Mouse (Mus musculus): Measurements from ENCODE around the gene Hdac9. TPM values are rescaled to one million over a fixed set of nuclear protein-coding genes. Genes with fewer than 3 reads are reported as not detected.
"Not testable (repeated sequence)": the region's sequence is repeated elsewhere in the genome, so short reads cannot be mapped to it uniquely, and the experiment has no call there.

Gene Hdac9
- total RNA-seq, 2 experiments from 2014 or later: 55.4 to 55.6 TPM

GRCm38 (mm10) chr12:34076981-34077380 lies 839.9 kb downstream of the Hdac9 start:
- no peak for DNase-seq (ENCODE audit: low spot score in 2 of 2)
- intact Hi-C loops (cut with DNase I): no loop called here

GRCm38 (mm10) chr12:34075805-34076509 lies 840.9 kb downstream of the Hdac9 start:
- DNase-seq (ENCODE audit: low spot score in 2 of 2): peak in 1 of 2 experiments; percentile 73
- intact Hi-C loops (cut with DNase I): no loop called here

- peak in 1 of 2 experiments; percentile 48 for DNase-seq (ENCODE audit: low spot score in 2 of 2)
- intact Hi-C loops (cut with DNase I): no loop called here
These were observed 864.4 kb downstream of the Hdac9 start for GRCm38 (mm10) chr12:34052508-34052907.

GRCm38 (mm10) chr12:34052036-34052435 lies 864.9 kb downstream of the Hdac9 start:
- intact Hi-C loops (cut with DNase I): no loop called here
- peak in 1 of 2 experiments; percentile 47 for DNase-seq (ENCODE audit: low spot score in 2 of 2)

GRCm38 (mm10) chr12:34051112-34051511 lies 865.8 kb downstream of the Hdac9 start:
- intact Hi-C loops (cut with DNase I): no loop called here
- no peak for DNase-seq (ENCODE audit: low spot score in 2 of 2)

GRCm38 (mm10) chr12:34040949-34041348 lies 875.9 kb downstream of the Hdac9 start:
- intact Hi-C loops (cut with DNase I): no loop called here
- DNase-seq (ENCODE audit: low spot score in 2 of 2): peak in 1 of 2 experiments; percentile 33

GRCm38 (mm10) chr12:34040061-34040460 lies 876.8 kb downstream of the Hdac9 start:
- intact Hi-C loops (cut with DNase I): no loop called here
- peak in 1 of 2 experiments; percentile 23 for DNase-seq (ENCODE audit: low spot score in 2 of 2)

GRCm38 (mm10) chr12:34009796-34010195 lies 907.1 kb downstream of the Hdac9 start:
- intact Hi-C loops (cut with DNase I); DNase-seq (ENCODE audit: low spot score in 2 of 2): not testable (repeated sequence)

Other genes with a start within 250 kb of the Hdac9 start
- not detected for gene Prps1l1, start 67.7 kb upstream of the Hdac9 start, total RNA-seq (2021)
- 10 to 100 TPM; 60.6 to 61.1 TPM for gene Snx13, start 130.1 kb upstream of the Hdac9 start, total RNA-seq (2021)